Mouse (Mus musculus): ENCODE results near the gene Bcl9.

DNA sequence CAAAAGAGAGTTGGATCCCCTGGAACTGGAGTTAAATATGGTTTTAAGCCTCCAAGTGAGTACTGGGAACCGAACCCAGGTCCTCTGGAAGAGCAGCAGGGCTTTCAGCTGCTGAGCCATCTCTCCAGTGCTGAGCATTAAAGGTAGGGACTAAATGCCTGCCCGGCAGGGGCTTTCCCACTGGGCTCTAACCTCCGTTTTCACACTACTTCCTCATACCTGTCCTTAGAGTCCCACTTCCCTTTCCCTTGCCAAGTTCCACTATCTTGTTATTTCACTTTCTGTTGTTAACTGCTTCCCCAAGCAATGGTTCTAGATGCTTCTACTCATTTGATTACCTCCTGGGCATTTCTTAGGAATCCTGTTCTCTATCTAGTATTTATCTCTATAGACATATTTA lies 65.4 kb downstream of the Bcl9 start:
- TF ChIP-seq CTCF (conservative IDR thresholded peaks at IDR 0.05 in 1 of 2, IDR thresholded peaks at IDR 0.05 in 1 of 2; ENCODE audit: low read depth in 2 of 2, low read length in 2 of 2) (no peak), BHLHE40 (IDR thresholded peaks at IDR 0.05; ENCODE audit: low read depth, low read length) (0 out of 2 replicates have a peak, but pooled peaks have one; percentile 27), ZNF384 (IDR thresholded peaks at IDR 0.05; ENCODE audit: low read depth, low read length) (no peak), ZMIZ1 (IDR thresholded peaks at IDR 0.05; ENCODE audit: low read depth, low read length) (no peak)

All from CH12.LX (cell line).